Comparison of ENCODE assay signal across 8 mouse cellular contexts in genomic region chr10:68137151-68137833, GRCm38 (mm10).
DNase-seq lines count a peak whose midpoint lies in the region; ATAC-seq and TF ChIP-seq lines count a peak whose summit lies in the region.

No protein-coding gene starts in this region.

- peak overlapping the region; percentile 96 for H3K27ac ChIP-seq in kidney, embryonic 16.5 days (ENCODE audit: low read length)
- H3K27ac ChIP-seq in cortical plate, adult 2 months (ENCODE audit: insufficient read depth, low read length) = peak overlapping the region; percentile 32
- peak overlapping the region; percentile 83; the same call in 1 of the 2 replicates for H3K27ac ChIP-seq in neural tube, embryonic 11.5 days (ENCODE audit: low read depth, low read length)

- WGBS in kidney, embryonic 16.5 days = 74% methylated on average over 11 of the region's 11 CpGs
- WGBS in neural tube, embryonic 11.5 days = 38% methylated on average over 11 of the region's 11 CpGs

- H3K9me3 ChIP-seq in kidney, embryonic 16.5 days (ENCODE audit: low read length) = no peaks in the 10 kb centered on the region
- H3K9me3 ChIP-seq in neural tube, embryonic 11.5 days (ENCODE audit: control insufficient read depth, low read length) = no peaks in the 10 kb centered on the region

- TF ChIP-seq CTCF in cortical plate, adult 2 months (IDR thresholded peaks at IDR 0.05; ENCODE audit: extremely low read depth, insufficient read depth, low read length) = no peak

- H3K9ac ChIP-seq in kidney, embryonic 16.5 days (replicated peaks; ENCODE audit: low read length) = peak overlapping the region; percentile 72
- H3K9ac ChIP-seq in neural tube, embryonic 11.5 days (ENCODE audit: low read length) = peak overlapping the region; percentile 23; the same call in 1 of the 2 replicates

- no peaks in the 10 kb centered on the region for H3K27me3 ChIP-seq in kidney, embryonic 16.5 days (ENCODE audit: insufficient read depth, low read length)
- no peaks in the 10 kb centered on the region for H3K27me3 ChIP-seq in neural tube, embryonic 11.5 days (ENCODE audit: control insufficient read depth, insufficient read depth, low read length)

- TF ChIP-seq POLR2A in cortical plate, adult 2 months (IDR thresholded peaks at IDR 0.05; ENCODE audit: extremely low read depth, insufficient read depth, low read length) = no peak

- ATAC-seq in kidney, embryonic 16.5 days (ENCODE audit: low FRiP score, low TSS enrichment) = no peak
- ATAC-seq in inflammation-experienced regulatory T-cells, adult 6 months = peak; percentile 70
- ATAC-seq in neural tube, embryonic 11.5 days (ENCODE audit: insufficient read depth, low FRiP score, low TSS enrichment) = peak; percentile 89

- H3K4me3 ChIP-seq in kidney, embryonic 16.5 days (ENCODE audit: low read length) = no peak overlapping the region
- no peak overlapping the region for H3K4me3 ChIP-seq in cortical plate, adult 2 months (ENCODE audit: insufficient read depth, low read length)
- H3K4me3 ChIP-seq in neural tube, embryonic 11.5 days (ENCODE audit: low read depth, low read length) = no peak overlapping the region

- peaks cover 17% of the 10 kb centered on the region for H3K36me3 ChIP-seq in kidney, embryonic 16.5 days (ENCODE audit: insufficient read depth, low read length)
- H3K36me3 ChIP-seq in neural tube, embryonic 11.5 days (ENCODE audit: control insufficient read depth, insufficient read depth, low read length) = no peaks in the 10 kb centered on the region; the same call in 1 of the 2 replicates

- intact Hi-C loops in left cerebral cortex, postnatal 25 days (cut with DNase I) = loop anchor here (5.0 kb wide), 1 partner anchor 35 kb away; no protein-coding TSS in a partner anchor

- no peak for DNase-seq in kidney, adult 11 months
- peak; percentile 38 for DNase-seq in neural tube, embryonic 11.5 days (ENCODE audit: low spot score)
- DNase-seq in right cerebral cortex, postnatal 14 days = no peak
- no peak for DNase-seq in left cerebral cortex, postnatal 25 days (ENCODE audit: low spot score in 2 of 2)
- DNase-seq in layer of hippocampus, postnatal 10 days (ENCODE audit: low spot score in 2 of 2) = no peak

- peaks cover 41% of the 10 kb centered on the region for H3K4me1 ChIP-seq in kidney, embryonic 16.5 days (ENCODE audit: insufficient read depth, low read length)
- H3K4me1 ChIP-seq in cortical plate, adult 2 months (ENCODE audit: control insufficient read depth, insufficient read depth, low read length) = no peaks in the 10 kb centered on the region
- peaks cover 18% of the 10 kb centered on the region for H3K4me1 ChIP-seq in neural tube, embryonic 11.5 days (ENCODE audit: control insufficient read depth, insufficient read depth, low read length)

- H3K4me2 ChIP-seq in kidney, embryonic 16.5 days (replicated peaks; ENCODE audit: low read depth, low read length) = peak overlapping the region; percentile 77
- H3K4me2 ChIP-seq in neural tube, embryonic 11.5 days (ENCODE audit: low read depth) = no peak overlapping the region; the same call in 1 of the 2 replicates

Comparison
In these comparisons a context has a peak if more than half of its experiments do, and no peak if none do; other contexts are left out.
1. H3K27ac ChIP-seq: peak in every context shown above with its lines; median percentile 96 in kidney, embryonic 16.5 days; 83 in neural tube, embryonic 11.5 days; 32 in cortical plate, adult 2 months.